ENCODE assay signal across 7 mouse cellular contexts in genomic region chr4:126300916-126301583, GRCm38 (mm10). TPM values are rescaled to one million over a fixed set of nuclear protein-coding genes. Genes with fewer than 3 reads are reported as not detected.
DNase-seq lines count a peak whose midpoint lies in the region; ATAC-seq lines count a peak whose summit lies in the region.

No protein-coding gene starts in this region.

- H3K9ac ChIP-seq in lung, embryonic 16.5 days (ENCODE audit: low read length), result peak overlapping the region; percentile 51
- H3K9ac ChIP-seq in embryonic facial prominence, embryonic 11.5 days (replicated peaks; ENCODE audit: low read length), result peak overlapping the region; percentile 53
- H3K9ac ChIP-seq in intestine, embryonic 14.5 days (ENCODE audit: low read length), result peak overlapping the region; percentile 29; the same call in 1 of the 2 replicates
- no peak overlapping the region for H3K9ac ChIP-seq in neural tube, embryonic 11.5 days (ENCODE audit: low read length)

- intact Hi-C loops in left cerebral cortex, postnatal 25 days (cut with DNase I), result no loop called here

- 0 out of 2 replicates have a peak, but pooled peaks have one; percentile 16 for ATAC-seq in lung, embryonic 16.5 days (ENCODE audit: low read depth)
- peak; percentile 49 for ATAC-seq in embryonic facial prominence, embryonic 11.5 days (replicated peaks; ENCODE audit: insufficient number of reproducible peaks, low FRiP score, low TSS enrichment, low read depth)
- peak; percentile 44; the same call in 1 of the 2 replicates for ATAC-seq in intestine, embryonic 14.5 days (replicated peaks; ENCODE audit: low FRiP score, low TSS enrichment, low read depth)
- ATAC-seq in neural tube, embryonic 11.5 days (ENCODE audit: insufficient read depth, low FRiP score, low TSS enrichment), result no peak

- H3K4me2 ChIP-seq in lung, embryonic 16.5 days (ENCODE audit: low read depth, low read length), result peak overlapping the region; percentile 79
- peak overlapping the region; percentile 83 for H3K4me2 ChIP-seq in embryonic facial prominence, embryonic 11.5 days (ENCODE audit: low read depth, low read length)
- H3K4me2 ChIP-seq in intestine, embryonic 14.5 days (ENCODE audit: low read length), result peak overlapping the region; percentile 67
- peak overlapping the region; percentile 44 for H3K4me2 ChIP-seq in neural tube, embryonic 11.5 days (ENCODE audit: low read depth)

- peaks cover 2% of the 10 kb centered on the region; the same call in 1 of the 2 replicates for H3K9me3 ChIP-seq in lung, embryonic 16.5 days (ENCODE audit: control insufficient read depth, low read length)
- 0 out of 2 replicates have a peak, but pooled peaks cover under 1% of the 10 kb centered on the region for H3K9me3 ChIP-seq in embryonic facial prominence, embryonic 11.5 days (replicated peaks; ENCODE audit: control insufficient read depth, low read length)
- H3K9me3 ChIP-seq in intestine, embryonic 14.5 days (ENCODE audit: control insufficient read depth, low read length), result peaks cover 3% of the 10 kb centered on the region; the same call in 1 of the 2 replicates
- H3K9me3 ChIP-seq in neural tube, embryonic 11.5 days (ENCODE audit: control insufficient read depth, low read length), result no peaks in the 10 kb centered on the region

- H3K27ac ChIP-seq in lung, embryonic 16.5 days (ENCODE audit: low read length), result no peak overlapping the region
- peak overlapping the region; percentile 52 for H3K27ac ChIP-seq in embryonic facial prominence, embryonic 11.5 days (replicated peaks; ENCODE audit: low read depth, low read length)
- no peak overlapping the region for H3K27ac ChIP-seq in intestine, embryonic 14.5 days (ENCODE audit: low read depth)
- H3K27ac ChIP-seq in neural tube, embryonic 11.5 days (ENCODE audit: low read depth, low read length), result no peak overlapping the region

- H3K27me3 ChIP-seq in lung, embryonic 16.5 days (ENCODE audit: control insufficient read depth, insufficient read depth, low read depth, low read length), result peaks cover 37% of the 10 kb centered on the region
- H3K27me3 ChIP-seq in embryonic facial prominence, embryonic 11.5 days (ENCODE audit: control insufficient read depth, insufficient read depth, low read length), result peaks cover 15% of the 10 kb centered on the region; the same call in 1 of the 2 replicates
- peaks cover 48% of the 10 kb centered on the region for H3K27me3 ChIP-seq in intestine, embryonic 14.5 days (replicated peaks; ENCODE audit: control insufficient read depth, insufficient read depth, low read length)
- peaks cover 57% of the 10 kb centered on the region for H3K27me3 ChIP-seq in neural tube, embryonic 11.5 days (ENCODE audit: control insufficient read depth, insufficient read depth, low read length)

- 1% methylated on average over 47 of the region's 50 CpGs for WGBS in lung, embryonic 16.5 days
- WGBS in embryonic facial prominence, embryonic 11.5 days, result 1% methylated on average over 48 of the region's 50 CpGs
- under 1% methylated on average over 50 of the region's 50 CpGs for WGBS in intestine, embryonic 14.5 days
- WGBS in neural tube, embryonic 11.5 days, result under 1% methylated on average over 45 of the region's 50 CpGs

- H3K4me3 ChIP-seq in lung, embryonic 16.5 days (ENCODE audit: low read length), result peak overlapping the region; percentile 50
- peak overlapping the region; percentile 35 for H3K4me3 ChIP-seq in embryonic facial prominence, embryonic 11.5 days (ENCODE audit: low read depth, low read length)
- peak overlapping the region; percentile 31 for H3K4me3 ChIP-seq in intestine, embryonic 14.5 days (ENCODE audit: low read depth, low read length)
- peak overlapping the region; percentile 23 for H3K4me3 ChIP-seq in neural tube, embryonic 11.5 days (ENCODE audit: low read depth, low read length)

- no peak for DNase-seq in lung, postnatal 10 days
- DNase-seq in embryonic facial prominence, embryonic 11.5 days (ENCODE audit: low spot score), result peak; percentile 79
- DNase-seq in intestine, embryonic 14.5 days (ENCODE audit: low spot score), result peak; percentile 73
- DNase-seq in neural tube, embryonic 11.5 days (ENCODE audit: low spot score), result peak; percentile 47
- DNase-seq in gastrocnemius, postnatal 25 days, result no peak
- no peak for DNase-seq in left cerebral cortex, postnatal 25 days (ENCODE audit: low spot score in 2 of 2)

- H3K36me3 ChIP-seq in lung, embryonic 16.5 days (ENCODE audit: control insufficient read depth, insufficient read depth, low read length), result no peaks in the 10 kb centered on the region
- H3K36me3 ChIP-seq in embryonic facial prominence, embryonic 11.5 days (replicated peaks; ENCODE audit: control insufficient read depth, insufficient read depth, low read depth, low read length), result no peaks in the 10 kb centered on the region
- H3K36me3 ChIP-seq in intestine, embryonic 14.5 days (ENCODE audit: control insufficient read depth, insufficient read depth, low read length), result no peaks in the 10 kb centered on the region
- no peaks in the 10 kb centered on the region for H3K36me3 ChIP-seq in neural tube, embryonic 11.5 days (ENCODE audit: control insufficient read depth, insufficient read depth, low read length)

- H3K4me1 ChIP-seq in lung, embryonic 16.5 days (replicated peaks; ENCODE audit: control insufficient read depth, insufficient read depth, low read length), result peaks cover 22% of the 10 kb centered on the region
- H3K4me1 ChIP-seq in embryonic facial prominence, embryonic 11.5 days (ENCODE audit: control insufficient read depth, insufficient read depth, low read length), result peaks cover 25% of the 10 kb centered on the region
- H3K4me1 ChIP-seq in intestine, embryonic 14.5 days (replicated peaks; ENCODE audit: control insufficient read depth, insufficient read depth, low read length), result peaks cover 23% of the 10 kb centered on the region
- H3K4me1 ChIP-seq in neural tube, embryonic 11.5 days (ENCODE audit: control insufficient read depth, insufficient read depth, low read length), result peaks cover 16% of the 10 kb centered on the region

RNA-seq across cellular contexts. Expression of gene Col8a2, which starts 14.5 kb away (rescaled TPM):
- 3.6 and 4.6 TPM in 2 replicates for polyA plus RNA-seq in lung, embryonic 16.5 days (2015; fragmentation: Nextera tagmentation; extraction: Ambion mirVana)
- polyA plus RNA-seq in embryonic facial prominence, embryonic 11.5 days (2014; fragmentation: Nextera tagmentation; extraction: Ambion mirVana), result 15.7 and 18.1 TPM in 2 replicates
- 5.3 and 6.7 TPM in 2 replicates for polyA plus RNA-seq in intestine, embryonic 14.5 days (2014; fragmentation: Nextera tagmentation; extraction: Ambion mirVana)
- 7.4 and 7.9 TPM in 2 replicates for polyA plus RNA-seq in neural tube, embryonic 11.5 days (2014; fragmentation: Nextera tagmentation; extraction: Ambion mirVana)
- total RNA-seq in gastrocnemius, postnatal 25 days (2021), result 1 to 10 TPM in 1 of 2 experiments, under 1 TPM in 1; 0.96 to 3.9 TPM
- 1 to 10 TPM; 1.1 to 1.7 TPM for total RNA-seq in left cerebral cortex, postnatal 25 days (2021)

RNA-seq across cellular contexts. Expression of gene Adprhl2, which starts 20.5 kb away (rescaled TPM):
- polyA plus RNA-seq in lung, embryonic 16.5 days (2015; fragmentation: Nextera tagmentation; extraction: Ambion mirVana), result 61.0 and 65.3 TPM in 2 replicates
- 44.6 and 48.0 TPM in 2 replicates for polyA plus RNA-seq in embryonic facial prominence, embryonic 11.5 days (2014; fragmentation: Nextera tagmentation; extraction: Ambion mirVana)
- 49.3 and 50.9 TPM in 2 replicates for polyA plus RNA-seq in intestine, embryonic 14.5 days (2014; fragmentation: Nextera tagmentation; extraction: Ambion mirVana)
- 52.7 and 56.8 TPM in 2 replicates for polyA plus RNA-seq in neural tube, embryonic 11.5 days (2014; fragmentation: Nextera tagmentation; extraction: Ambion mirVana)
- total RNA-seq in gastrocnemius, postnatal 25 days (2021), result 1 to 10 TPM; 7.4 to 8.4 TPM
- 10 to 100 TPM; 23.9 to 27.0 TPM for total RNA-seq in left cerebral cortex, postnatal 25 days (2021)

RNA-seq across cellular contexts. Expression of gene Tekt2, which starts 24.4 kb away (rescaled TPM):
- polyA plus RNA-seq in lung, embryonic 16.5 days (2015; fragmentation: Nextera tagmentation; extraction: Ambion mirVana), result 13.2 and 14.9 TPM in 2 replicates
- polyA plus RNA-seq in embryonic facial prominence, embryonic 11.5 days (2014; fragmentation: Nextera tagmentation; extraction: Ambion mirVana), result 3.4 and 3.5 TPM in 2 replicates
- polyA plus RNA-seq in intestine, embryonic 14.5 days (2014; fragmentation: Nextera tagmentation; extraction: Ambion mirVana), result 7.6 and 9.3 TPM in 2 replicates
- polyA plus RNA-seq in neural tube, embryonic 11.5 days (2014; fragmentation: Nextera tagmentation; extraction: Ambion mirVana), result 1.2 and 1.8 TPM in 2 replicates
- total RNA-seq in gastrocnemius, postnatal 25 days (2021), result under 1 TPM; 0.31 to 0.88 TPM
- 1 to 10 TPM; 2.1 to 2.5 TPM for total RNA-seq in left cerebral cortex, postnatal 25 days (2021)

RNA-seq across cellular contexts. Expression of gene Trappc3, which starts 38.9 kb away (rescaled TPM):
- polyA plus RNA-seq in lung, embryonic 16.5 days (2015; fragmentation: Nextera tagmentation; extraction: Ambion mirVana), result 101 and 107 TPM in 2 replicates
- 33.8 and 36.7 TPM in 2 replicates for polyA plus RNA-seq in embryonic facial prominence, embryonic 11.5 days (2014; fragmentation: Nextera tagmentation; extraction: Ambion mirVana)
- polyA plus RNA-seq in intestine, embryonic 14.5 days (2014; fragmentation: Nextera tagmentation; extraction: Ambion mirVana), result 20.5 and 24.6 TPM in 2 replicates
- polyA plus RNA-seq in neural tube, embryonic 11.5 days (2014; fragmentation: Nextera tagmentation; extraction: Ambion mirVana), result 32.1 and 45.4 TPM in 2 replicates
- total RNA-seq in gastrocnemius, postnatal 25 days (2021), result 10 to 100 TPM; 18.0 to 21.0 TPM
- 10 to 100 TPM; 77.4 to 79.4 TPM for total RNA-seq in left cerebral cortex, postnatal 25 days (2021)

RNA-seq across cellular contexts. Expression of gene Map7d1, which starts 44.9 kb away (rescaled TPM):
- polyA plus RNA-seq in lung, embryonic 16.5 days (2015; fragmentation: Nextera tagmentation; extraction: Ambion mirVana), result 26.0 and 26.9 TPM in 2 replicates
- polyA plus RNA-seq in embryonic facial prominence, embryonic 11.5 days (2014; fragmentation: Nextera tagmentation; extraction: Ambion mirVana), result 47.0 and 54.1 TPM in 2 replicates
- 37.8 and 38.0 TPM in 2 replicates for polyA plus RNA-seq in intestine, embryonic 14.5 days (2014; fragmentation: Nextera tagmentation; extraction: Ambion mirVana)
- 80.9 and 83.6 TPM in 2 replicates for polyA plus RNA-seq in neural tube, embryonic 11.5 days (2014; fragmentation: Nextera tagmentation; extraction: Ambion mirVana)
- 100 to 1,000 TPM; 166 to 187 TPM for total RNA-seq in gastrocnemius, postnatal 25 days (2021)
- total RNA-seq in left cerebral cortex, postnatal 25 days (2021), result 100 to 1,000 TPM; 253 to 255 TPM

Comparison
In these comparisons a context has a peak if more than half of its experiments do, and no peak if none do; other contexts are left out.
1. DNase-seq: peak in embryonic facial prominence, embryonic 11.5 days (single experiment), intestine, embryonic 14.5 days (single experiment) and neural tube, embryonic 11.5 days (single experiment); none in lung, postnatal 10 days (single experiment), gastrocnemius, postnatal 25 days (single experiment) and left cerebral cortex, postnatal 25 days (0 of 2).
2. Peak in every context shown above with its lines, with median percentiles within 50 percentile points of each other: H3K4me2 ChIP-seq and H3K4me3 ChIP-seq.